Mouse (Mus musculus): Measurements from ENCODE around the gene Jph2. TPM values are rescaled to one million over a fixed set of nuclear protein-coding genes. Genes with fewer than 3 reads are reported as not detected.

The Jph2 gene
- polyA plus RNA-seq, 1 experiment, result 20.6 TPM

- TF ChIP-seq POLR2A (IDR thresholded peaks at IDR 0.05; ENCODE audit: low read depth, low read length) (no peak), CTCF (IDR thresholded peaks at IDR 0.05; ENCODE audit: extremely low read depth, insufficient read length, insufficient replicate concordance, low read depth, low read length) (no peak)
- no peaks in the 10 kb centered on the region for H3K27me3 ChIP-seq (ENCODE audit: control insufficient read depth, insufficient read depth, low read length)
- WGBS, result 90% methylated on average over 17 of the region's 17 CpGs
Observed at GRCm38 (mm10) chr2:163309376-163309775, 88.4 kb downstream of the Jph2 start.

GRCm38 (mm10) chr2:163303037-163303436, 94.8 kb downstream of the Jph2 start:
- TF ChIP-seq POLR2A (IDR thresholded peaks at IDR 0.05; ENCODE audit: low read depth, low read length), result no peak
- TF ChIP-seq CTCF (IDR thresholded peaks at IDR 0.05; ENCODE audit: extremely low read depth, insufficient read length, insufficient replicate concordance, low read depth, low read length), result no peak

More at GRCm38 (mm10) chr2:163309376-163309775, 88.4 kb downstream of the Jph2 start:
- H3K4me1 ChIP-seq (ENCODE audit: control insufficient read depth, insufficient read depth, insufficient read length, low read length), result no peaks in the 10 kb centered on the region
- H3K4me3 ChIP-seq (ENCODE audit: low read depth, low read length), result no peak overlapping the region
- H3K27ac ChIP-seq (ENCODE audit: insufficient read depth, low read depth, low read length), result no peak overlapping the region
- no peaks in the 10 kb centered on the region for H3K36me3 ChIP-seq (ENCODE audit: control insufficient read depth, insufficient read depth, low read length)

GRCm38 (mm10) chr2:163301641-163302040, 96.2 kb downstream of the Jph2 start:
- no peak overlapping the region for H3K27ac ChIP-seq (ENCODE audit: insufficient read depth, low read depth, low read length)
- no peaks in the 10 kb centered on the region for H3K36me3 ChIP-seq (ENCODE audit: control insufficient read depth, insufficient read depth, low read length)
- peaks cover 2% of the 10 kb centered on the region; the same call in 1 of the 2 replicates for H3K4me1 ChIP-seq (ENCODE audit: control insufficient read depth, insufficient read depth, insufficient read length, low read length)
- H3K27me3 ChIP-seq (ENCODE audit: control insufficient read depth, insufficient read depth, low read length), result no peaks in the 10 kb centered on the region
- H3K4me3 ChIP-seq (ENCODE audit: low read depth, low read length), result no peak overlapping the region
- TF ChIP-seq POLR2A (IDR thresholded peaks at IDR 0.05; ENCODE audit: low read depth, low read length) (no peak), CTCF (IDR thresholded peaks at IDR 0.05; ENCODE audit: extremely low read depth, insufficient read length, insufficient replicate concordance, low read depth, low read length) (no peak)
- WGBS, result 63% methylated on average over 5 of the region's 5 CpGs

More at GRCm38 (mm10) chr2:163303037-163303436, 94.8 kb downstream of the Jph2 start:
- no peaks in the 10 kb centered on the region for H3K36me3 ChIP-seq (ENCODE audit: control insufficient read depth, insufficient read depth, low read length)
- WGBS, result 91% methylated on average over 9 of the region's 9 CpGs
- H3K27ac ChIP-seq (ENCODE audit: insufficient read depth, low read depth, low read length), result no peak overlapping the region
- H3K4me1 ChIP-seq (ENCODE audit: control insufficient read depth, insufficient read depth, insufficient read length, low read length), result peaks cover 2% of the 10 kb centered on the region; the same call in 1 of the 2 replicates
- no peaks in the 10 kb centered on the region for H3K27me3 ChIP-seq (ENCODE audit: control insufficient read depth, insufficient read depth, low read length)
- H3K4me3 ChIP-seq (ENCODE audit: low read depth, low read length), result no peak overlapping the region

- no peak for TF ChIP-seq POLR2A (IDR thresholded peaks at IDR 0.05; ENCODE audit: low read depth, low read length)
- no peak for TF ChIP-seq CTCF (IDR thresholded peaks at IDR 0.05; ENCODE audit: extremely low read depth, insufficient read length, insufficient replicate concordance, low read depth, low read length)
- Histone ChIP-seq H3K4me3 (ENCODE audit: low read depth, low read length) (no peak overlapping the region), H3K4me1 (ENCODE audit: control insufficient read depth, insufficient read depth, insufficient read length, low read length) (peaks cover 2% of the 10 kb centered on the region; the same call in 1 of the 2 replicates), H3K27me3 (ENCODE audit: control insufficient read depth, insufficient read depth, low read length) (no peaks in the 10 kb centered on the region), H3K27ac (ENCODE audit: insufficient read depth, low read depth, low read length) (no peak overlapping the region), H3K36me3 (ENCODE audit: control insufficient read depth, insufficient read depth, low read length) (no peaks in the 10 kb centered on the region)
- WGBS, result 59% methylated on average over 14 of the region's 14 CpGs
Observed at GRCm38 (mm10) chr2:163300069-163301060, 97.4 kb downstream of the Jph2 start.

- no peak overlapping the region for H3K27ac ChIP-seq (ENCODE audit: insufficient read depth, low read depth, low read length)
- H3K4me3 ChIP-seq (ENCODE audit: low read depth, low read length), result no peak overlapping the region
- 63% methylated on average over 11 of the region's 11 CpGs for WGBS
- H3K4me1 ChIP-seq (ENCODE audit: control insufficient read depth, insufficient read depth, insufficient read length, low read length), result peaks cover 2% of the 10 kb centered on the region; the same call in 1 of the 2 replicates
- no peaks in the 10 kb centered on the region for H3K36me3 ChIP-seq (ENCODE audit: control insufficient read depth, insufficient read depth, low read length)
- TF ChIP-seq POLR2A (IDR thresholded peaks at IDR 0.05; ENCODE audit: low read depth, low read length), result no peak
- TF ChIP-seq CTCF (IDR thresholded peaks at IDR 0.05; ENCODE audit: extremely low read depth, insufficient read length, insufficient replicate concordance, low read depth, low read length), result no peak
- H3K27me3 ChIP-seq (ENCODE audit: control insufficient read depth, insufficient read depth, low read length), result no peaks in the 10 kb centered on the region
Observed at GRCm38 (mm10) chr2:163296999-163297630, 100.7 kb downstream of the Jph2 start.

- no peak for TF ChIP-seq POLR2A (IDR thresholded peaks at IDR 0.05; ENCODE audit: low read depth, low read length)
- TF ChIP-seq CTCF (IDR thresholded peaks at IDR 0.05; ENCODE audit: extremely low read depth, insufficient read length, insufficient replicate concordance, low read depth, low read length), result no peak
- Histone ChIP-seq H3K27ac (ENCODE audit: insufficient read depth, low read depth, low read length) (no peak overlapping the region), H3K4me1 (ENCODE audit: control insufficient read depth, insufficient read depth, insufficient read length, low read length) (peaks cover 5% of the 10 kb centered on the region), H3K27me3 (ENCODE audit: control insufficient read depth, insufficient read depth, low read length) (no peaks in the 10 kb centered on the region), H3K4me3 (ENCODE audit: low read depth, low read length) (peak overlapping the region; percentile 9; the same call in 1 of the 2 replicates), H3K36me3 (ENCODE audit: control insufficient read depth, insufficient read depth, low read length) (no peaks in the 10 kb centered on the region)
- WGBS, result 4% methylated on average over 21 of the region's 21 CpGs
Observed at GRCm38 (mm10) chr2:163288881-163289379, 108.9 kb downstream of the Jph2 start.

Other genes starting within 250 kb of the Jph2 start
- gene Tox2, start 194.9 kb downstream of the Jph2 start, polyA plus RNA-seq (2012; rRNA removed), result 5.3 and 15.1 TPM in 2 replicates
- 5.0 and 12.2 TPM in 2 replicates for gene Oser1, start 26.7 kb upstream of the Jph2 start, polyA plus RNA-seq (2012; rRNA removed)
- gene Gdap1l1, start 40.5 kb upstream of the Jph2 start, polyA plus RNA-seq (2012; rRNA removed), result 0.85 and 1.6 TPM in 2 replicates
- gene Fitm2, start 74.6 kb upstream of the Jph2 start, polyA plus RNA-seq (2012; rRNA removed), result 4.4 and 7.0 TPM in 2 replicates
- 0.11 and 2.7 TPM in 2 replicates for gene R3hdml, start 94.3 kb upstream of the Jph2 start, polyA plus RNA-seq (2012; rRNA removed)
- 179 and 397 TPM in 2 replicates for gene Hnf4a, start 108.8 kb upstream of the Jph2 start, polyA plus RNA-seq (2012; rRNA removed)
- 8.3 and 16.0 TPM in 2 replicates for gene Ttpal, start 204.3 kb upstream of the Jph2 start, polyA plus RNA-seq (2012; rRNA removed)
- 121 and 262 TPM in 2 replicates for gene Serinc3, start 247.1 kb upstream of the Jph2 start, polyA plus RNA-seq (2012; rRNA removed)